Mouse (Mus musculus): ENCODE measurements around the gene Dusp11. TPM values are rescaled to one million over a fixed set of nuclear protein-coding genes. Genes with fewer than 3 reads are reported as not detected.
"Not testable (repeated sequence)": the region's sequence is repeated elsewhere in the genome, so short reads cannot be mapped to it uniquely, and the experiment has no call there.

Gene Dusp11
- polyA plus RNA-seq, 1 experiment from 2014 or later: 82.6 TPM

- H3K4me1 ChIP-seq (ENCODE audit: control insufficient read depth, insufficient read depth, low read length): no peaks in the 10 kb centered on the region
- ATAC-seq (ENCODE audit: low read depth): no peak
- H3K4me2 ChIP-seq (ENCODE audit: low read depth, low read length): no peak overlapping the region
- H3K27me3 ChIP-seq (ENCODE audit: control insufficient read depth, insufficient read depth, low read length): no peaks in the 10 kb centered on the region
- H3K27ac ChIP-seq (ENCODE audit: low read depth, low read length): no peak overlapping the region
- H3K4me3 ChIP-seq (ENCODE audit: low read depth, low read length): no peak overlapping the region
- H3K9me3 ChIP-seq (ENCODE audit: control insufficient read depth, low read length): no peaks in the 10 kb centered on the region
- no peak overlapping the region for H3K9ac ChIP-seq (replicated peaks; ENCODE audit: low read depth, low read length)
- no peaks in the 10 kb centered on the region for H3K36me3 ChIP-seq (ENCODE audit: control insufficient read depth, insufficient read depth, low read length)
- whole genome bisulfite sequencing: 73% methylated on average over 3 of the region's 3 CpGs
Observed at GRCm38 (mm10) chr6:85908341-85908740, 53.1 kb downstream of the Dusp11 start.

DNA sequence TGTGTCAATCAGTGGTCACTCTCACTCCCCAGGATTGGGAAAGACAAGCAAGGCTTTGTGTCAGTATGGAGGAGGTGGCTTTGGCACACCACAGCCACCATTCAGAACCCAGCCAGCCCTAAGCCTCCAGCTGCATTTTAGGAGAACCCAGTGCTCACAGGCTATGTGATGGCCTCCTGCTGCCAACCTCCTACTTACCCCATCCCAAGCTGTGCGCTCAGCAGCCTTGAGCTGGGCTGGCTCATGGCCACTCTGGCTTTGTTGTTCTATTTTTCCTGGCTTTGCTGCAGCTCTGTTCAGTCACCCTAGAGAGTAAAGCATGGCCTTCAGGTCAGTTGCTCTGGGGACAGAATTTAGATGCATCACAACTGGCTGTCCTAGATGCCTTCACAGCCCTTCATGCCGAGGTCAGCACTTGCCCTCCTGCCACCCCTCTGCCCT lies 54.5 kb downstream of the Dusp11 start:
- not testable (repeated sequence) for H3K4me1 ChIP-seq (ENCODE audit: control insufficient read depth, insufficient read depth, low read length); H3K27ac ChIP-seq (ENCODE audit: low read depth, low read length); H3K4me3 ChIP-seq (ENCODE audit: low read depth, low read length); H3K27me3 ChIP-seq (ENCODE audit: control insufficient read depth, insufficient read depth, low read length); H3K9me3 ChIP-seq (ENCODE audit: control insufficient read depth, low read length); H3K36me3 ChIP-seq (ENCODE audit: control insufficient read depth, insufficient read depth, low read length); H3K9ac ChIP-seq (replicated peaks; ENCODE audit: low read depth, low read length); H3K4me2 ChIP-seq (ENCODE audit: low read depth, low read length); ATAC-seq (ENCODE audit: low read depth)
- 68% methylated on average over 2 of the region's 2 CpGs for WGBS

DNA sequence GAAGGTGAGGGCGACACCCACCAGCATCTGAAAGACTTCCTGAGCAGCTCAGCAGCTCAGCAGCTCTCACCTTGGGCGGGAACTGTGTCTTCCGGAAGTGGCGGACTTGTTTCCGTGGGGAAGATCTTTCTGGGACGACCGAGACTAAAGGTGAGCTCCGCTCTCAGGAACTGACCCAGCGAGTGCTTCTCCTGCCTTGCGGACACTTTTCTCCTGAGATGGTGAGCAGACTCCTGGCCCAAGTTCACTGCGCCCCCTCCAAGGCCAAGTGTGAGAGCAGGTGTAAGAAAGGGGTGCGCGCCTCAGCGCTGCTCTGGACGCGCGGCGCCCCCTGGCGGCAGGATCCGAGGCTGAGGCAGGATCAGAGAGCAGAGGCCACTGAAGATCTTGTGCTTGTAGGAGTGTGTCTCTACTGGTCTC lies 56.8 kb downstream of the Dusp11 start, which contains the start of gene Nat8f4:
Gene Nat8f4, minus strand, starts transcription at position 243 of the 420 bp plus-strand sequence.
- WGBS: 14% methylated on average over 20 of the region's 20 CpGs
- H3K9ac ChIP-seq (replicated peaks; ENCODE audit: low read depth, low read length); H3K36me3 ChIP-seq (ENCODE audit: control insufficient read depth, insufficient read depth, low read length); H3K9me3 ChIP-seq (ENCODE audit: control insufficient read depth, low read length); H3K27me3 ChIP-seq (ENCODE audit: control insufficient read depth, insufficient read depth, low read length); H3K27ac ChIP-seq (ENCODE audit: low read depth, low read length); H3K4me1 ChIP-seq (ENCODE audit: control insufficient read depth, insufficient read depth, low read length): not testable (repeated sequence)
- peak; percentile 85 for ATAC-seq (ENCODE audit: low read depth)
- peak within 1 kb of the TSS; percentile 24; the same call in 1 of the 2 replicates for H3K4me2 ChIP-seq (ENCODE audit: low read depth, low read length)
- peak within 1 kb of the TSS; percentile 22; the same call in 1 of the 2 replicates for H3K4me3 ChIP-seq (ENCODE audit: low read depth, low read length)

DNA sequence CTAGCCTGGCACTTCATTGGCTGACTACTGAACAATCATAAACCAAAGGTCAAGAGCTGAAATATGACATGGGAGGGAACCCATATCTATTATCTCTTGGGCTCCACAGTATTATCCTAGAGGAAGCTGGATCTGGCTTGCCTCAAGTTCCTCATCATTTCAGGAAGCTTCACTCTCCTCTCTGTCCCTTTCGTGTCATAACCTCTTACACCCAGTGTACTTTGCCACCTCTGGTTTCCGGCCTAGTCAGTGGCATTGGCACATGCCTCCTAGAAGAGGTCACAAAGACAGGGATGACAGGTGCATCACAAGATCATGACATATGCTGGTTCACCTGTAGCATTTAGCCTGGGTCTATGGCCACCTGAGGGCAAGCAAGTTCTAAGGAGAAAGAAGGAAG lies 59.2 kb downstream of the Dusp11 start:
- no peak overlapping the region for H3K9ac ChIP-seq (replicated peaks; ENCODE audit: low read depth, low read length)
- no peak for ATAC-seq (ENCODE audit: low read depth)
- H3K4me3 ChIP-seq (ENCODE audit: low read depth, low read length): no peak overlapping the region

DNA sequence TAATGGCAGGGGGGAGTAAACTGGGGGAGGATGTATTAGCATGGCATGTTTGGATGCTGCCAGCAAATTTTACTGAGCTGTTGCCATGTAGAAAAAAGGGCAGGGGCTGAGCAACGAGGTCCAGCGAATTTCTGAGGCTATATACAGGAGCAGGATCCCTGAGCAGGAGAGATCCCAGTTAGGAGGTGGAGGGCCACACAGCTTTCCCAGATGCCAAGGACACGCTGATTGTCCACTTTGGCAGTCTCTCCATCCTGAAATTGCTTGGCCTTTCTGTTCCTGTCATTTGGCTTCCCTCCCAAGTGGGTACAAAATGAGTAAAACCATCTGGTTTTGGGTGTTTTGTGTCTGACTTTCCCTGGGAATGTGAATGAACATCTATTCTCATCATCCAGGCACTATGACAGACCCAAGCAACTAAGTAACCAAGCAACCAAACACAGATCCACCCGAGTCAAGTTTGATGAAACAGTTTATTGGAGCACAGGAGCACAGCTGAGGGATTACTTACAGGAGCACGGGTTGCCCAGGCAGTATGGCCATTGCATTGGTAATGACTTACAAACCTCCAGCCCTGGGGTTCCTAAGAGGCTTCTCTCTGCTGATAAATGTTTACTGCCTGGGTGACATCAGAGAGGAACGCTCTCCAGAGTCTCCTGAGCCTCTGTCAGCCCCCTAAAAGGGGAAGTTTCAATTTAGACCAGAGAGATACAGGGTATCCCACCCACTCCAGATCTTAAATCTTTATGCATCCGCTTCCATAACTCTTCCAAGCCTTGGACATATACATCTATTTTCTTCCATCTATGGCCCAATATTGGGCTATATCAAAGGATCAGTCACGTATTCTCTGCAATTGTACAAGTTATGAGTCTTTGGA lies 62.6 kb downstream of the Dusp11 start:
- not testable (repeated sequence) for H3K4me2 ChIP-seq (ENCODE audit: low read depth, low read length); H3K9me3 ChIP-seq (ENCODE audit: control insufficient read depth, low read length); H3K27me3 ChIP-seq (ENCODE audit: control insufficient read depth, insufficient read depth, low read length); H3K27ac ChIP-seq (ENCODE audit: low read depth, low read length); ATAC-seq (ENCODE audit: low read depth); H3K4me3 ChIP-seq (ENCODE audit: low read depth, low read length); H3K9ac ChIP-seq (replicated peaks; ENCODE audit: low read depth, low read length); H3K36me3 ChIP-seq (ENCODE audit: control insufficient read depth, insufficient read depth, low read length); H3K4me1 ChIP-seq (ENCODE audit: control insufficient read depth, insufficient read depth, low read length)
- WGBS: 75% methylated on average over 7 of the region's 8 CpGs

More for the DNA sequence above, 59.2 kb downstream of the Dusp11 start:
- no peaks in the 10 kb centered on the region for H3K9me3 ChIP-seq (ENCODE audit: control insufficient read depth, low read length)
- no peak overlapping the region for H3K4me2 ChIP-seq (ENCODE audit: low read depth, low read length)
- H3K4me1 ChIP-seq (ENCODE audit: control insufficient read depth, insufficient read depth, low read length): no peaks in the 10 kb centered on the region
- 93% methylated on average over 2 of the region's 2 CpGs for WGBS
- H3K27ac ChIP-seq (ENCODE audit: low read depth, low read length): no peak overlapping the region
- no peaks in the 10 kb centered on the region for H3K27me3 ChIP-seq (ENCODE audit: control insufficient read depth, insufficient read depth, low read length)
- no peaks in the 10 kb centered on the region for H3K36me3 ChIP-seq (ENCODE audit: control insufficient read depth, insufficient read depth, low read length)

GRCm38 (mm10) chr6:85895061-85895648 lies 66.3 kb downstream of the Dusp11 start:
- H3K4me3 ChIP-seq (ENCODE audit: low read depth, low read length); H3K4me2 ChIP-seq (ENCODE audit: low read depth, low read length); H3K36me3 ChIP-seq (ENCODE audit: control insufficient read depth, insufficient read depth, low read length); H3K4me1 ChIP-seq (ENCODE audit: control insufficient read depth, insufficient read depth, low read length); ATAC-seq (ENCODE audit: low read depth); H3K27me3 ChIP-seq (ENCODE audit: control insufficient read depth, insufficient read depth, low read length); H3K9ac ChIP-seq (replicated peaks; ENCODE audit: low read depth, low read length); H3K9me3 ChIP-seq (ENCODE audit: control insufficient read depth, low read length); H3K27ac ChIP-seq (ENCODE audit: low read depth, low read length): not testable (repeated sequence)
- WGBS: 73% methylated on average over 25 of the region's 25 CpGs

Other genes with a start within 250 kb of the Dusp11 start
- not detected in 2 replicates for gene Nat8f7, start 248.5 kb downstream of the Dusp11 start, polyA plus RNA-seq (2014; fragmentation: Nextera tagmentation; extraction: Ambion mirVana)
- 0.55 and 0.80 TPM in 2 replicates for gene Nat8f3, start 195.9 kb downstream of the Dusp11 start, polyA plus RNA-seq (2014; fragmentation: Nextera tagmentation; extraction: Ambion mirVana)
- gene Nat8f6, start 140.7 kb downstream of the Dusp11 start, polyA plus RNA-seq (2014; fragmentation: Nextera tagmentation; extraction: Ambion mirVana): not detected in 2 replicates
- gene Nat8f5, start 140.7 kb downstream of the Dusp11 start, polyA plus RNA-seq (2014; fragmentation: Nextera tagmentation; extraction: Ambion mirVana): not detected in 2 replicates
- not detected in 2 replicates for gene Nat8, start 129.6 kb downstream of the Dusp11 start, polyA plus RNA-seq (2014; fragmentation: Nextera tagmentation; extraction: Ambion mirVana)
- gene Nat8f2, start 92.5 kb downstream of the Dusp11 start, polyA plus RNA-seq (2014; fragmentation: Nextera tagmentation; extraction: Ambion mirVana): not detected in 2 replicates
- gene Nat8f4, start 56.8 kb downstream of the Dusp11 start, polyA plus RNA-seq (2014; fragmentation: Nextera tagmentation; extraction: Ambion mirVana): 4.6 and 5.6 TPM in 2 replicates
- gene Tprkb, start 49.8 kb downstream of the Dusp11 start, polyA plus RNA-seq (2014; fragmentation: Nextera tagmentation; extraction: Ambion mirVana): 51.6 and 54.7 TPM in 2 replicates
- gene Nat8f1, start 46.0 kb downstream of the Dusp11 start, polyA plus RNA-seq (2014; fragmentation: Nextera tagmentation; extraction: Ambion mirVana): 14.1 and 18.1 TPM in 2 replicates
- not detected in 2 replicates for gene Figla, start 54.5 kb upstream of the Dusp11 start, polyA plus RNA-seq (2014; fragmentation: Nextera tagmentation; extraction: Ambion mirVana)
- gene Add2, start 67.0 kb upstream of the Dusp11 start, polyA plus RNA-seq (2014; fragmentation: Nextera tagmentation; extraction: Ambion mirVana): 94.7 and 111 TPM in 2 replicates
- 20.9 and 24.3 TPM in 2 replicates for gene Tgfa, start 233.6 kb upstream of the Dusp11 start, polyA plus RNA-seq (2014; fragmentation: Nextera tagmentation; extraction: Ambion mirVana)